Mouse (Mus musculus) liver, adult 2 months (tissue): ENCODE measurements around the gene Zfp523.

ENCODE experiments used
- CTCF ChIP-seq: fragments of 200-500 bp; IDR thresholded peaks from 2 replicates; pipeline ENCODE4 v1.5.1; 2011; ENCODE audit warnings: low read depth, low read length, control low read depth
- POLR2A ChIP-seq: fragments of 200-500 bp; IDR thresholded peaks from 2 replicates; pipeline ENCODE4 v1.6.1; 2011; ENCODE audit warnings: low read length, control low read depth; ENCODE audit not compliant: insufficient read depth; ENCODE audit errors: extremely low read depth

GRCm38 (mm10) chr17:28193559-28193958 is 16.6 kb downstream of the Zfp523 start:
- TF ChIP-seq CTCF: no peak
- TF ChIP-seq POLR2A: no peak
